Mouse (Mus musculus): Measurements from ENCODE around the gene Bcl7c. TPM values are rescaled to one million over a fixed set of nuclear protein-coding genes. Genes with fewer than 3 reads are reported as not detected.
A peak's percentile ranks its signal among the peaks of the same experiment; 100 is the strongest.

The Bcl7c gene
- polyA plus RNA-seq, 1 experiment from 2014 or later: 56.6 TPM

DNA sequence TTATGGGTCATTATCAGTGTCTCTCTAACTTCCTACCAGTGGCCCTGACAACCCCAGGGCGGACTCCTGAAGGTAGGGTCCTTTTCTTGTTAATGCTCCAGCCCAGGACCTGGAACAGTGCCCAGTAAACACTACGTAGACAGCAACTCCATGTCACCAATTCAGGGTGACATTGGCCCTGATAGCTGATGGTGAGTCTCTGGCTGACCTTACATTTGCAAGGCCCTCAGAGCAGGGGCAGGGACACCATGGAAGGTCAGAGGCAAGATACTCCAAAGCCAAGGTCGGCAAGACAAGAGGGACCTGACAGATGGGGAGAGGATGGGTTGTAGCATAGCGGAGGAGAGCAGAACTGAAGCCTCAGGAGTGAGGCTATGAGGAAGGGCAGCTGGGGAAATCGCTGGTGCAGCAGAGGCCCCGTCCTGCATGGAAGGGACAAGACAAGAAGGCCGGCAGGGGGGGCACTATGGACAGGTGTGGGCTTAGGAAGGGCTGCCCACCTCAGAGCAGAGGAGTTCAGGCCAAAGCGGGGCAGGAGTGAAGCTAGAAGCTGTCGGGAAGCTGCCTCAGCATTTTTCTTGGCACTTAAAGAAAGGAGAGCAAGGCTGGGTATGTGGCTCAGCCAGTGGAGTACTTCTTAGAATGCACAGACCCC lies 19.0 kb downstream of the Bcl7c start:
- no peaks in the 10 kb centered on the region for H3K9me3 ChIP-seq
- WGBS: 71% methylated on average over 9 of the region's 9 CpGs
- no peak overlapping the region for H3K27ac ChIP-seq
- 0 out of 2 replicates have a peak, but pooled peaks cover 5% of the 10 kb centered on the region for H3K36me3 ChIP-seq
- no peak for DNase-seq (ENCODE audit: low spot score)
- no peak overlapping the region for H3K4me3 ChIP-seq
- H3K4me1 ChIP-seq (replicated peaks): peaks cover 28% of the 10 kb centered on the region
- H3K27me3 ChIP-seq (ENCODE audit: insufficient read depth, poor library complexity, severe bottlenecking): 0 out of 2 replicates have a peak, but pooled peaks cover 3% of the 10 kb centered on the region

DNA sequence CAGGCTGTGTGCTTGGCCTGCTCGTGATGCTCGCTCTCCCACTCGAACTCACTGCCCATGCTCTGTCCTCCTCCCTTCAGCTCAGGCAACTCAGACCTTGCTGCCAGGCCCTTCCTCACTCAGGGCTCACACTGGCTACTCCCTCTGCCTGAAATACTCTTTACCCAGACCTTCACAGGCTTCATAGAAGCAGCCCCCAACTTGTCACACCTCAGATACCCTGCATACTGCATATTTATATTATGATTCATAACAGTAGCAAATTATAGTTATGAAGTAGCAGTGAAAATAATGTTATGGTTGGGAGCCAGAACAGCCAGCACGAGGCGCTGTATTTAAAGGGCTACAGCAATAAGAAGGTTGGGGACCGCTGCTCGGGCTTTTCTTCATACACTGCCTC lies 19.8 kb downstream of the Bcl7c start:
- no peak overlapping the region for H3K27ac ChIP-seq

GRCm38 (mm10) chr7:127686740-127687449 lies 21.8 kb downstream of the Bcl7c start:
- Histone ChIP-seq H3K9me3 (no peaks in the 10 kb centered on the region), H3K4me1 (replicated peaks) (peaks cover 28% of the 10 kb centered on the region), H3K4me3 (no peak overlapping the region), H3K27ac (peak overlapping the region; percentile 23; the same call in 1 of the 2 replicates), H3K36me3 (peaks cover 4% of the 10 kb centered on the region; the same call in 1 of the 2 replicates), H3K27me3 (ENCODE audit: insufficient read depth, poor library complexity, severe bottlenecking) (0 out of 2 replicates have a peak, but pooled peaks cover 3% of the 10 kb centered on the region)
- 81% methylated on average over 11 of the region's 11 CpGs for WGBS
- DNase-seq (ENCODE audit: low spot score): no peak

More for the DNA sequence above, 19.8 kb downstream of the Bcl7c start:
- no peak for DNase-seq (ENCODE audit: low spot score)
- WGBS: 90% methylated on average over 7 of the region's 7 CpGs
- H3K36me3 ChIP-seq: peaks cover 8% of the 10 kb centered on the region; the same call in 1 of the 2 replicates
- no peak overlapping the region for H3K4me3 ChIP-seq
- H3K27me3 ChIP-seq (ENCODE audit: insufficient read depth, poor library complexity, severe bottlenecking): 0 out of 2 replicates have a peak, but pooled peaks cover 3% of the 10 kb centered on the region
- H3K4me1 ChIP-seq (replicated peaks): peaks cover 28% of the 10 kb centered on the region
- no peaks in the 10 kb centered on the region for H3K9me3 ChIP-seq

GRCm38 (mm10) chr7:127685304-127686018 lies 23.3 kb downstream of the Bcl7c start:
- DNase-seq (ENCODE audit: low spot score): no peak
- 72% methylated on average over 14 of the region's 14 CpGs for WGBS
- no peak overlapping the region for H3K27ac ChIP-seq
- H3K27me3 ChIP-seq (ENCODE audit: insufficient read depth, poor library complexity, severe bottlenecking): 0 out of 2 replicates have a peak, but pooled peaks cover 3% of the 10 kb centered on the region
- H3K4me1 ChIP-seq (replicated peaks): peaks cover 19% of the 10 kb centered on the region
- peaks cover 9% of the 10 kb centered on the region; the same call in 1 of the 2 replicates for H3K36me3 ChIP-seq
- no peaks in the 10 kb centered on the region for H3K9me3 ChIP-seq
- no peak overlapping the region for H3K4me3 ChIP-seq

DNA sequence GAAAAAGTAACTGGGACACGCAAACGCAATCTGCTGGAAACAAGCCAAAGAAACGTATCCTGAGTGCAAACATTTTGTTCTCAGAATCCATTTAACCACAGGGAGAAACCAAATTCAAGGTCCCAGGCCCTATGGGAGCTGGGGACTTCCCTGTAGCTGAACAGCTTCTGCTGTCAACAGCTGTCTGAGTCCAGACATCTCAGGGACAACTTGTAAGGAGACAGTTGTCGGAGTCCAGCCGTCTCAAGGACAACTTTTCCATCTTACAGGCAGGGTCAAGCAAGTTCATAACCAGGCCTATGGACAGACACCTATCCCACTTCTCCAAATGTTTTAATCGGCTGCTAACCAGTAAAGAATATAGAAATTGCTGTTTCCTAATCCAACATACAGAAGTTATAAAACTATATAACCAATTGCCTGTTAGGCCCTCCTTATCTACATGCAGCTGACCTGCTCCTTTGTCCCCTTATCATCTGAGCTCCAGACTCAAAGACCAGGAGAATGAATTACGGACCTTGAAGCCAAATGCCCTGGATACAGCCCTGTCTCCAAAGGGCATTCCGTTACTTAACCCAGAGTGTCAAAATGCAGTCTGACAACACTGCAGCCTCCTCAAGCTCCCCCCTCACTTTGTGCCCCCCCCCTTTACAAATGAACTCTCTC lies 26.7 kb downstream of the Bcl7c start:
- Histone ChIP-seq H3K27ac (no peak overlapping the region), H3K4me1 (replicated peaks) (peaks cover 16% of the 10 kb centered on the region), H3K4me3 (no peak overlapping the region), H3K9me3 (no peaks in the 10 kb centered on the region), H3K36me3 (peaks cover 12% of the 10 kb centered on the region), H3K27me3 (ENCODE audit: insufficient read depth, poor library complexity, severe bottlenecking) (no peaks in the 10 kb centered on the region)
- WGBS: 91% methylated on average over 8 of the region's 8 CpGs
- no peak for DNase-seq (ENCODE audit: low spot score)

GRCm38 (mm10) chr7:127680541-127680940 lies 28.2 kb downstream of the Bcl7c start:
- Histone ChIP-seq H3K4me3 (no peak overlapping the region), H3K4me1 (replicated peaks) (0 out of 2 replicates have a peak, but pooled peaks cover 6% of the 10 kb centered on the region), H3K36me3 (peaks cover 18% of the 10 kb centered on the region), H3K9me3 (no peaks in the 10 kb centered on the region), H3K27me3 (ENCODE audit: insufficient read depth, poor library complexity, severe bottlenecking) (no peaks in the 10 kb centered on the region), H3K27ac (no peak overlapping the region)
- WGBS: 89% methylated on average over 13 of the region's 13 CpGs
- DNase-seq (ENCODE audit: low spot score): no peak

- Histone ChIP-seq H3K9me3 (no peaks in the 10 kb centered on the region), H3K4me3 (no peak overlapping the region), H3K27ac (no peak overlapping the region), H3K4me1 (replicated peaks) (0 out of 2 replicates have a peak, but pooled peaks cover 6% of the 10 kb centered on the region), H3K27me3 (ENCODE audit: insufficient read depth, poor library complexity, severe bottlenecking) (no peaks in the 10 kb centered on the region), H3K36me3 (peaks cover 14% of the 10 kb centered on the region; the same call in 1 of the 2 replicates)
- no peak for DNase-seq (ENCODE audit: low spot score)
- WGBS: 56% methylated on average over 2 of the region's 2 CpGs
Measured at GRCm38 (mm10) chr7:127678811-127679210, 29.9 kb downstream of the Bcl7c start.

DNA sequence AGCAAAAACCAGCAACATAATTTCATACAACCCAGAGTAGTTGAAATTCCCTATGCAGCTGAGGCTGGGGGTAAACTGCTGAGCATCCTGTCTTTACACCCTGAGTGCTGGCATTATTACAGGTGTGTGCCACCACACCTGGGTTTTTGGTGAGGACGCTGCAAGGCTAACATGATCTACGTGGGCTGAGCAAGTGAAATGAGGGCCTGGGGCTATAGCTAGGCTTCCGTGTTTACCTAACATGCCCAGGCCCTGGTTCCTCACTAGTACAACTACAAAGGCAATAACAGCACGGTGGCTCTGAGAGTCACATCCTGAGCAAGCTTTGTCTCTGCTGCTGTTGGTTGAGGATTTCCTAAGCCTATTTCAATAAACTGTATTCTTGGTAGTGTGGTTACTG lies 31.1 kb downstream of the Bcl7c start:
- WGBS: 94% methylated on average over 4 of the region's 4 CpGs

GRCm38 (mm10) chr7:127677077-127677476 lies 31.7 kb downstream of the Bcl7c start:
- Histone ChIP-seq H3K27me3 (ENCODE audit: insufficient read depth, poor library complexity, severe bottlenecking) (no peaks in the 10 kb centered on the region), H3K9me3 (no peaks in the 10 kb centered on the region), H3K4me3 (no peak overlapping the region), H3K27ac (no peak overlapping the region), H3K36me3 (peaks cover 14% of the 10 kb centered on the region; the same call in 1 of the 2 replicates), H3K4me1 (replicated peaks) (0 out of 2 replicates have a peak, but pooled peaks cover 6% of the 10 kb centered on the region)
- DNase-seq (ENCODE audit: low spot score): peak; percentile 55
- WGBS: 64% methylated on average over 6 of the region's 6 CpGs

More for the DNA sequence above, 31.1 kb downstream of the Bcl7c start:
- H3K4me3 ChIP-seq: no peak overlapping the region
- peaks cover 14% of the 10 kb centered on the region; the same call in 1 of the 2 replicates for H3K36me3 ChIP-seq
- H3K9me3 ChIP-seq: no peaks in the 10 kb centered on the region
- no peak for DNase-seq (ENCODE audit: low spot score)
- no peaks in the 10 kb centered on the region for H3K27me3 ChIP-seq (ENCODE audit: insufficient read depth, poor library complexity, severe bottlenecking)
- 0 out of 2 replicates have a peak, but pooled peaks cover 6% of the 10 kb centered on the region for H3K4me1 ChIP-seq (replicated peaks)
- H3K27ac ChIP-seq: no peak overlapping the region

GRCm38 (mm10) chr7:127675391-127675811 lies 33.3 kb downstream of the Bcl7c start:
- Histone ChIP-seq H3K27ac (no peak overlapping the region), H3K4me1 (replicated peaks) (0 out of 2 replicates have a peak, but pooled peaks cover 6% of the 10 kb centered on the region), H3K4me3 (no peak overlapping the region), H3K9me3 (no peaks in the 10 kb centered on the region), H3K27me3 (ENCODE audit: insufficient read depth, poor library complexity, severe bottlenecking) (no peaks in the 10 kb centered on the region), H3K36me3 (peaks cover 9% of the 10 kb centered on the region; the same call in 1 of the 2 replicates)
- DNase-seq (ENCODE audit: low spot score): no peak
- WGBS: 80% methylated on average over 9 of the region's 9 CpGs

DNA sequence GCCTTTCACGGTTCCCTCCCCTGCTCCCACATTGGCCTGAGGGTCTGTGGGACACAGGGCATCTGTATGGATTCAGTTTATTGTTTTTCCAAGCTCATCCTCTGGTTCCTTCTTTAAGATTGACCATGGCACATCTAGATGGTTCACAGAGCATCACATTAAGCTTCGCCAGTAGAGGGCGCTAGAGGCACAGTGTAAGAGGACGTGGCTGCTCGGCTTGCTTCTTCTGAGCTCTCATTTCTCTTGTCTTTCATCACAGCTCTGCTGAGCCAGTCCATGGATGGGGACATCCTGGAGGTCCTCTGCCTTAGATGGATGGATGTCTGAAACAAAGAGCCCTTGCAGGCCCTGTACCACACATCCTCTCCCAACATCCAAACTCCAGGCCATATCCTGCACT lies 33.8 kb downstream of the Bcl7c start:
- H3K9me3 ChIP-seq: no peaks in the 10 kb centered on the region
- H3K36me3 ChIP-seq: peaks cover 9% of the 10 kb centered on the region; the same call in 1 of the 2 replicates
- 3% methylated on average over 5 of the region's 5 CpGs for WGBS
- no peaks in the 10 kb centered on the region for H3K27me3 ChIP-seq (ENCODE audit: insufficient read depth, poor library complexity, severe bottlenecking)
- 0 out of 2 replicates have a peak, but pooled peaks cover 6% of the 10 kb centered on the region for H3K4me1 ChIP-seq (replicated peaks)
- H3K27ac ChIP-seq: no peak overlapping the region
- peak; percentile 81 for DNase-seq (ENCODE audit: low spot score)
- no peak overlapping the region for H3K4me3 ChIP-seq

- no peak for DNase-seq (ENCODE audit: low spot score)
- 0 out of 2 replicates have a peak, but pooled peaks cover 4% of the 10 kb centered on the region for H3K4me1 ChIP-seq (replicated peaks)
- H3K27me3 ChIP-seq (ENCODE audit: insufficient read depth, poor library complexity, severe bottlenecking): no peaks in the 10 kb centered on the region
- no peak overlapping the region for H3K27ac ChIP-seq
- H3K4me3 ChIP-seq: no peak overlapping the region
- no peaks in the 10 kb centered on the region for H3K9me3 ChIP-seq
- peaks cover 9% of the 10 kb centered on the region; the same call in 1 of the 2 replicates for H3K36me3 ChIP-seq
- 79% methylated on average over 4 of the region's 4 CpGs for WGBS
Measured at GRCm38 (mm10) chr7:127672776-127673175, 36.0 kb downstream of the Bcl7c start.

Data from hindbrain, embryonic 10.5 days (tissue).